Mouse (Mus musculus) bone marrow, adult 2 months (tissue): ENCODE data around the gene Duxbl2. TPM values are rescaled to one million over a fixed set of nuclear protein-coding genes. Genes with fewer than 3 reads are reported as not detected.

Experiments
- polyA plus RNA-seq: library from polyadenylated mRNA; stranded (reverse); fragments of >200 nt; gene quantifications from 2 replicates; pipeline ENCODE4 v1.2.4, GENCODE M21; 2011; ENCODE audit warnings: low replicate concordance; ENCODE audit not compliant: missing spikeins, insufficient read depth, insufficient read length

The Duxbl2 gene
- polyA plus RNA-seq, 1 experiment: 3.8 TPM

Other genes with a start within 250 kb of the Duxbl2 start
- gene Plac9a, start 215.2 kb upstream of the Duxbl2 start, polyA plus RNA-seq: not detected in 2 replicates
- gene Tmem254a, start 190.7 kb upstream of the Duxbl2 start, polyA plus RNA-seq: not detected in 2 replicates
- not detected in 2 replicates for gene Cphx1, start 180.0 kb upstream of the Duxbl2 start, polyA plus RNA-seq
- gene Duxbl1, start 139.8 kb upstream of the Duxbl2 start, polyA plus RNA-seq: not detected in 2 replicates
- gene Gm9780, start 75.6 kb upstream of the Duxbl2 start, polyA plus RNA-seq: not detected in 2 replicates
- gene Tmem254c, start 51.0 kb upstream of the Duxbl2 start, polyA plus RNA-seq: 5.1 and 11.7 TPM in 2 replicates
- not detected in 2 replicates for gene Cphx2, start 36.8 kb upstream of the Duxbl2 start, polyA plus RNA-seq
- not detected in 2 replicates for gene Cphx3, start 36.1 kb upstream of the Duxbl2 start, polyA plus RNA-seq
- 13.7 and 20.2 TPM in 2 replicates for gene Plac9b, start 64.1 kb downstream of the Duxbl2 start, polyA plus RNA-seq
- gene Tmem254b, start 88.7 kb downstream of the Duxbl2 start, polyA plus RNA-seq: 1.8 TPM in 1 of 2 replicates, not detected in the other
- gene Duxbl3, start 139.6 kb downstream of the Duxbl2 start, polyA plus RNA-seq: not detected in 2 replicates